Mouse (Mus musculus): Measurements from ENCODE around the gene Snx30. TPM values are rescaled to one million over a fixed set of nuclear protein-coding genes. Genes with fewer than 3 reads are reported as not detected.

Snx30 gene
- polyA plus RNA-seq, 1 experiment from 2014 or later = 3.5 TPM

DNA sequence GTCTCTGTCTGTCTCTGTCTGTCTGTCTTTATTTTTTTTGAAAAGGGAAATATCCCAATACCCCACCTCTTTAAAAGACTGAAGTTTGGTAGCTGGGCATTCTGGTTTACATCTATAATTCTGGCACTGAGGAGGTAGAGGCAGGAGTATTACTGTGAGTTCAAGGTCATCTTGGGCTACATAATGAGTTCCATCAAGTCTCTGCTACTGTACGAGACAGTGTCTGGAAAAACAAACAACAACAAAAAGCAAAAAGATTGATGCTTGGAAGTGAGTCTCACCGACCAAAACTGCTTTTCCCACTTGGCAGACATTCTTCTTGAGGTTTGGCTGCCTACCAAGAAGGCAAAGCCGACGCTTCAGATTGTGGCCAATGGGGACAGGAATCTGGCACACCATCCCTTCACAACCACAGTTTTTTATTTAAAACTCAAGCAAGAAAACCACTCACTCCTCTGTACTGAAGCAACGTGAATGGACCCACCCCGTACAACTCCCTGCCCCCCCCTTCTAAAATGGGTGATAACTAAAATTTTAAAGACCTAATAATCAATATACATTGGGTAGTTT, 63.9 kb downstream of the Snx30 start:
- Histone ChIP-seq H3K27ac (ENCODE audit: low read depth) (no peak overlapping the region), H3K36me3 (replicated peaks; ENCODE audit: insufficient read depth, low read length) (0 out of 2 replicates have a peak, but pooled peaks cover 3% of the 10 kb centered on the region), H3K4me1 (ENCODE audit: insufficient read depth) (peaks cover 3% of the 10 kb centered on the region), H3K9me3 (ENCODE audit: low read length) (no peaks in the 10 kb centered on the region), H3K9ac (replicated peaks) (no peak overlapping the region), H3K4me2 (ENCODE audit: low read depth, low read length) (no peak overlapping the region), H3K27me3 (ENCODE audit: insufficient read depth, low read length) (no peaks in the 10 kb centered on the region), H3K4me3 (ENCODE audit: low read depth, low read length) (no peak overlapping the region)
- ATAC-seq (no peak), DNase-seq (no peak)
- TF ChIP-seq EP300 (IDR thresholded peaks at IDR 0.05; ENCODE audit: low read depth) = no peak
- TF ChIP-seq CTCF (IDR thresholded peaks at IDR 0.05; ENCODE audit: low read depth) = no peak
- 64% methylated on average over 6 of the region's 6 CpGs for WGBS (ENCODE audit: insufficient replicate concordance)

DNA sequence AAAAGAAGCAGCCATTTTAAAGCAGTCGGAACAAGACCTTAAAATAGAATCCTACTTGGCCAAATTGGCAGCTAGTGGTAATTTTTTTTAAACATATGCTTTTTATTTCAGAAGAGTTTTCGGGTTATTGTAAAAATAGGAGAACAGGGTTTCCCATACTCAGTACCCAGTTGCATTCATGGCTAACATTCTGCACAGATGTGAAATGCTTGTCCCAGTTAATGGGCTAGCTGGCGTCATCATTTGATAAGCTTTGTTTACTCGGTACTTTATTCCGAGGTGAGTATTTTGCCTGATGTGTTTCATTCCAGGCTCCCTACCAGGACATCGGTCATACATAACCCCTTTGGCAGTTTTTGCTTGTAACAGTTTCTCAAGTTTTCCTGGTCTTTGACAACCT, 64.8 kb downstream of the Snx30 start:
- Histone ChIP-seq H3K4me2 (ENCODE audit: low read depth, low read length) (no peak overlapping the region), H3K27ac (ENCODE audit: low read depth) (no peak overlapping the region), H3K36me3 (replicated peaks; ENCODE audit: insufficient read depth, low read length) (0 out of 2 replicates have a peak, but pooled peaks cover 3% of the 10 kb centered on the region), H3K9ac (replicated peaks) (no peak overlapping the region), H3K4me1 (ENCODE audit: insufficient read depth) (no peaks in the 10 kb centered on the region), H3K9me3 (ENCODE audit: low read length) (no peaks in the 10 kb centered on the region), H3K27me3 (ENCODE audit: insufficient read depth, low read length) (no peaks in the 10 kb centered on the region), H3K4me3 (ENCODE audit: low read depth, low read length) (no peak overlapping the region)
- ATAC-seq = no peak
- DNase-seq = no peak
- WGBS (ENCODE audit: insufficient replicate concordance) = 77% methylated on average over 6 of the region's 6 CpGs
- TF ChIP-seq EP300 (IDR thresholded peaks at IDR 0.05; ENCODE audit: low read depth) (no peak), CTCF (IDR thresholded peaks at IDR 0.05; ENCODE audit: low read depth) (no peak)

DNA sequence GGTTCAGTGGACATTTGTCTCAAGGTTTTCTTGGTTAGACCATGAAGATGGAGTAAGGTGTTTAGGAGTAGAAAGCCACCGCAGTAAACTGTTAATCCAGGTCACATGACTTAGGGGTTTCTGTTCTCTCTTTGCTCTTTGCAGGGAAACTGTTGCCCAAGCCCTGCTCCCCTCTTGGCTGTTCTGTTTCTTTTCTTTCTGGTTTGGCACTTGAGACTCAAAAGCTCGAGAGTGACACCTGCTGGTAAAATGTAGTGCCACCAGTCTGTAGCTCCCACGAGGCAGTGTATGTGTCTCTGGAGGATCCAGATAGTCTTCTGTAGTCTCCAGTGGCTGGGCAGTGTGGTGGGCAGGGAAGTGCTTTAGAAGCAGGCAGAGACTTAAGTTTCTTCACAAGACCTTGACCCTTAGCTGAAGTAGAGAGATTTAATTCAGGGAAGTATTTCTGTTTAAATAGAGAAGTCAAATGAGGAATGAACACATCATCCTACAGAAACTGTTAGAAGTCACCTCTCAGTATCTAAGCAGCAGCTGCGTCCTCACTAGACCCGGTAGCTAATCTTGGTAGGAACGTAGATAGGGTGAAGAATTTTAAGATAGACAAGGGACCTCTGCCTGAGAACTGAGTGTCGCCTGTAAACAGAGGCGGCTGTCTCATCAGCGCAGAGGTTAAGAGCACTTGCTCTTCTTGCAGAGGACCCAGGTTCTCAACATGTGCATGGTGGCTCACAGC, 65.4 kb downstream of the Snx30 start:
- 47% methylated on average over 9 of the region's 9 CpGs for WGBS (ENCODE audit: insufficient replicate concordance)
- peak; percentile 93 for TF ChIP-seq CTCF (IDR thresholded peaks at IDR 0.05; ENCODE audit: low read depth)
- TF ChIP-seq EP300 (IDR thresholded peaks at IDR 0.05; ENCODE audit: low read depth) = no peak
- Histone ChIP-seq H3K4me2 (ENCODE audit: low read depth, low read length) (no peak overlapping the region), H3K4me1 (ENCODE audit: insufficient read depth) (no peaks in the 10 kb centered on the region), H3K9me3 (ENCODE audit: low read length) (no peaks in the 10 kb centered on the region), H3K36me3 (replicated peaks; ENCODE audit: insufficient read depth, low read length) (0 out of 2 replicates have a peak, but pooled peaks cover 3% of the 10 kb centered on the region), H3K27me3 (ENCODE audit: insufficient read depth, low read length) (no peaks in the 10 kb centered on the region), H3K4me3 (ENCODE audit: low read depth, low read length) (no peak overlapping the region), H3K9ac (replicated peaks) (no peak overlapping the region), H3K27ac (ENCODE audit: low read depth) (no peak overlapping the region)
- peak; percentile 79 for DNase-seq
- peak; percentile 61 for ATAC-seq

DNA sequence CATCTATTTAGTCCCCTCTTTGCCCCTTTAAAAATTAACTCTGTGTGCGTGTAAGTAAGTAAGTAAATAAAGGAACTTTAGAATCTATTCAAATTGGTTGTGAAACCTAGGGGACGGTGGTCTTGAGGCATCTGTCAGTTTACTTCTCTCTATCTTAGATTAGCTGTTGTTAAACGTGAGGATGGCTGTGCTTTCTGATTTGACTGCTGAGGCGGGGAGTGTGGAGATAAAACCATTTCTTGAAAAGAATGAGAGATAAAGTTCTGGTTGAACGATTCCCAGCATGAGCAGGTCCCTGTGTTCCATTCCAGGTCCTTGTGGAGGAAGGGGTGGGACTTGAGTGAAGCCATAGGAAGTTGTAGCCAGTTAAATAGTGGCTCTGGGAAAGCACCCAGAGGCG, 67.6 kb downstream of the Snx30 start:
- H3K9ac ChIP-seq (replicated peaks) = no peak overlapping the region
- ATAC-seq = no peak
- no peaks in the 10 kb centered on the region for H3K4me1 ChIP-seq (ENCODE audit: insufficient read depth)
- H3K4me3 ChIP-seq (ENCODE audit: low read depth, low read length) = no peak overlapping the region
- H3K27me3 ChIP-seq (ENCODE audit: insufficient read depth, low read length) = no peaks in the 10 kb centered on the region
- H3K27ac ChIP-seq (ENCODE audit: low read depth) = no peak overlapping the region
- TF ChIP-seq CTCF (IDR thresholded peaks at IDR 0.05; ENCODE audit: low read depth) (no peak), EP300 (IDR thresholded peaks at IDR 0.05; ENCODE audit: low read depth) (no peak)
- no peaks in the 10 kb centered on the region for H3K9me3 ChIP-seq (ENCODE audit: low read length)
- 0 out of 2 replicates have a peak, but pooled peaks cover 3% of the 10 kb centered on the region for H3K36me3 ChIP-seq (replicated peaks; ENCODE audit: insufficient read depth, low read length)
- DNase-seq = no peak
- no peak overlapping the region for H3K4me2 ChIP-seq (ENCODE audit: low read depth, low read length)
- 39% methylated on average over 6 of the region's 6 CpGs for WGBS (ENCODE audit: insufficient replicate concordance)

DNA sequence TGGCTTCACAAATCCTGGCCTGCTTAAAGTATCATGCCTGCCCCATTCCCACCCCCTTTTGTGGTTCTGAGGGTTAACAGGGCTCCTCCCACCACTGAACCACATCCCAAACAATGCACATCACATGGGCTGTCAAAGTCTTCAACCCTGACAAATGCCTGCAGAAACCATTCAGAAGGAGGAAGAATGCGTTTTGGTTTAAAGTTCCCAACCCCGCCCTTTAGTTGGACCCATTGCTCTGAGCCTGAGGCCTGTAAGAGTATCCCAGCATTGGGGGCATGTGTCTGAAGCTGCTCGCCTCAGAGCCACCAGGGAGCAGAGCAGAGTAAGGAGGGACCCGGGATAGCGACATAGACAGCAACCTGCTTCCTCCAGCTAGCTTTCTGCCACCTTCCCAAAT, 68.2 kb downstream of the Snx30 start:
- 35% methylated on average over 5 of the region's 5 CpGs for WGBS (ENCODE audit: insufficient replicate concordance)
- no peak for DNase-seq

DNA sequence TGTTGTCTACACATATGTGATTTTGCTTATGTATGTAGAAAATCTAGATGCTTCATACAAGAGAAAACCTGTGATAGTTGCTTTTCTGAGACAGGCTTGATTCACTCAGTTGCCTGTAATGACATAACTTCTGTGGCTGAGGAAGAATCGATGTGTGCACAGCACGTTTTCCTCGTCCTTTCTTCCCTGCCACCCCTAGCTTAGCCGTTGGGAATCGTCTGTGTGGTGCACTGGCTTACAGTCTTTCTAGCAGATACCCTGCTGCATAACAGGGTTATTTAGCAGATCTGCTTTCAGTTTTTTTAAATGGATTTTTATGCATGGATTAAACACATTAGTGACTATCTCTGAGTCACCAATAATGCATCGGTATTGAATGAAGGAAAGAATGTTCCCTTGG, 70.9 kb downstream of the Snx30 start:
- no peak overlapping the region for H3K4me3 ChIP-seq (ENCODE audit: low read depth, low read length)
- 84% methylated on average over 6 of the region's 6 CpGs for WGBS (ENCODE audit: insufficient replicate concordance)
- no peak for TF ChIP-seq EP300 (IDR thresholded peaks at IDR 0.05; ENCODE audit: low read depth)
- no peak for TF ChIP-seq CTCF (IDR thresholded peaks at IDR 0.05; ENCODE audit: low read depth)
- ATAC-seq (no peak), DNase-seq (no peak)
- H3K27ac ChIP-seq (ENCODE audit: low read depth) = no peak overlapping the region
- H3K9me3 ChIP-seq (ENCODE audit: low read length) = no peaks in the 10 kb centered on the region
- H3K4me1 ChIP-seq (ENCODE audit: insufficient read depth) = no peaks in the 10 kb centered on the region
- H3K4me2 ChIP-seq (ENCODE audit: low read depth, low read length) = no peak overlapping the region
- H3K36me3 ChIP-seq (replicated peaks; ENCODE audit: insufficient read depth, low read length) = peaks cover 18% of the 10 kb centered on the region
- no peaks in the 10 kb centered on the region for H3K27me3 ChIP-seq (ENCODE audit: insufficient read depth, low read length)
- H3K9ac ChIP-seq (replicated peaks) = no peak overlapping the region

More for the DNA sequence above, 68.2 kb downstream of the Snx30 start:
- TF ChIP-seq CTCF (IDR thresholded peaks at IDR 0.05; ENCODE audit: low read depth) = no peak
- TF ChIP-seq EP300 (IDR thresholded peaks at IDR 0.05; ENCODE audit: low read depth) = no peak
- no peak for ATAC-seq
- H3K4me2 ChIP-seq (ENCODE audit: low read depth, low read length) = no peak overlapping the region
- no peaks in the 10 kb centered on the region for H3K27me3 ChIP-seq (ENCODE audit: insufficient read depth, low read length)
- H3K4me1 ChIP-seq (ENCODE audit: insufficient read depth) = no peaks in the 10 kb centered on the region
- no peaks in the 10 kb centered on the region for H3K9me3 ChIP-seq (ENCODE audit: low read length)
- H3K27ac ChIP-seq (ENCODE audit: low read depth) = no peak overlapping the region
- H3K36me3 ChIP-seq (replicated peaks; ENCODE audit: insufficient read depth, low read length) = 0 out of 2 replicates have a peak, but pooled peaks cover 3% of the 10 kb centered on the region
- no peak overlapping the region for H3K4me3 ChIP-seq (ENCODE audit: low read depth, low read length)
- no peak overlapping the region for H3K9ac ChIP-seq (replicated peaks)

Data from liver, postnatal 0 days (tissue).